Mouse (Mus musculus) adrenal gland, postnatal 25 days (tissue): ENCODE results near the gene Camkmt. TPM values are rescaled to one million over a fixed set of nuclear protein-coding genes. Genes with fewer than 3 reads are reported as not detected.

ENCODE experiments used
- DNase-seq: peaks from one replicate; pipeline ENCODE4 v3.0.0; 2021; ENCODE audit warnings: mixed read lengths
- total RNA-seq: library from RNA; stranded (reverse); gene quantifications from 2 replicates; pipeline ENCODE4 v1.2.3, GENCODE M21; 2021

Gene Camkmt
- total RNA-seq, 1 experiment from 2014 or later = 8.0 TPM

GRCm38 (mm10) chr17:85463497-85464392, 373.4 kb downstream of the Camkmt start:
- no peak for DNase-seq

GRCm38 (mm10) chr17:85464466-85465411, 374.4 kb downstream of the Camkmt start:
- no peak for DNase-seq

DNA sequence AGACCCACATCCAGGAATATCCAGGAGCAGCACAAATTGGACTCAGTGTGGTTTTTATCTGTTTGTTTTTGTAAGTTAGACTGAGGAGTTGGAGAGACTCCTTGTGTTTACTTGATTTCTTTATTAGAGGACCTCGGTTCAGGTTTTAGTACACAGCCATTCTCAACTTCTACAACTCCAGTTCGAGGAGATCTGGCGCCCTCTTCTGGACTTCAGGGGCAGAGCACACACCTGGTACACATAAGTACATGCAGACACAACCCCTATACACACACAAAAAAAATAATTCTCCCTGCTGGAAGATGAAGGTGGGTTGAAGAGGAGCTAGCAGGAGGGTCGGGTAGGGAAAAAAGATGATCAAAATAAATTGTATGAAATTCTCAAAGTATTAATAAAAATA, 379.4 kb downstream of the Camkmt start:
- no peak for DNase-seq

DNA sequence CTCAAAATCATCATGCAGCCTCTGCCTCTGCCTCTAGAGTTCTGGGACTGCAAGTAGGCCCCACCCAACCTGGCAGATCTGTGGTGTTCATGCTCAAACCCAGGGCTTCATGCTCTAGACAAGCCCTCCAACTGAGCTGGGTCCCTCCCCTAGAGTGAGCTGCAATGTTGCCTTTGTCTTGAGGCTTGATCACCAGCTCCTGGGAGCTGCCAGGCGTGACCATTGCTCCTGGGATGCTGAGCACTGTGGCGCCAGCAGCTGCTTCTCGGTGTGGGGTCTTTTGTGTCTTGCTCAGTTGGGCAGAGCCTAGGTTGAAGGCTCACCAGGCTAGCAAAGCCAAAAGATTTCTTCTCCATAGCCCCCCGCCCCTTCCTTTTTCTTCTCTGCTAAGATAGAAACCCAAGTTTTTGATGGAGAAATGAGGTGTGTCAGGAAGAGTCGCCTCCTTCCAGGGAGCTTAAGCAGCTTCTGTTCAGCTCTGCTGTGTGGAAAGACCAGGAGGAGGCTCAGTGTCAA, 382.4 kb downstream of the Camkmt start:
- no peak for DNase-seq

- no peak for DNase-seq
Measured at GRCm38 (mm10) chr17:85473217-85473616, 382.9 kb downstream of the Camkmt start.

DNA sequence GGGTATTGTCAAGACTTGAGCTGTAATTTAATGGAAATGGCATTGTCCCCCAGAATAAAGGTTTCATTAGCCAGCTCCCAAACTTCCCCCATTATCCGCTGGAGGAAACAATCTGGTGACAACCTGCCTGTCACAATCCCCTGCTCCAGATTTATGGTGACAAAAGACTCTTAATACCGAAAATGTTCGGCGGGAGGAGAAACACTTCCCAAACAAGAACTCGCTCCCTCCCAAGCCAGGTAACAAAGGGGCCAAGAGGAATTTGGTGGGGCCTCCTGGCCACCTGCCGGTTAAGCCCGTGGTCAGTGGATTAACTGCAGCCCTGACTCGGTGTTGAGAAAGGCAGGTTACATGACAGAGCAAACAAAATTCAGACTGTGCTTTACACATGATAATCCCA, 383.5 kb downstream of the Camkmt start:
- no peak for DNase-seq

- no peak for DNase-seq
Measured at GRCm38 (mm10) chr17:85481241-85481640, 390.9 kb downstream of the Camkmt start.

- DNase-seq = no peak
Measured at GRCm38 (mm10) chr17:85483086-85483485, 392.7 kb downstream of the Camkmt start.

DNA sequence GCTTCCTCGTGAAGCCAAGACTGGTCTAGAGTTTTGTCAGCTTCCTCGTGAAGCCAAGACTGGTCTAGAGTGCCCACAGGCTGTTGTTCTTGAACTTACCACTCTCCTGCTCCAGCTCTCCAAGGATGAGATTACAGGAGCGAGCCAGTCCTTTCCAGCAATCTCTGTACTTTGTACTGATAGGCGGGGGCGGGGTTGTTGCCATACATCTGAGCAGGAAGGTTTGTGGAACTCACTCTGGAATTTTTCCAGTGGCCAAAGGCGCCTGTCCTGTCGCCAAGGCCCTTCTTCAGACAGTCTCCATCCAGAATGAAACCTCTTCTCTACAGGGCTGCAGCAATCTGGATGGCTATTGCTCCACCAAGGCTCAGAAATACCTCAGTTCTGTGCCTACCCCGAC, 393.7 kb downstream of the Camkmt start:
- DNase-seq = no peak

GRCm38 (mm10) chr17:85484526-85484925, 394.2 kb downstream of the Camkmt start:
- no peak for DNase-seq

GRCm38 (mm10) chr17:85485065-85485945, 395.0 kb downstream of the Camkmt start:
- no peak for DNase-seq

DNA sequence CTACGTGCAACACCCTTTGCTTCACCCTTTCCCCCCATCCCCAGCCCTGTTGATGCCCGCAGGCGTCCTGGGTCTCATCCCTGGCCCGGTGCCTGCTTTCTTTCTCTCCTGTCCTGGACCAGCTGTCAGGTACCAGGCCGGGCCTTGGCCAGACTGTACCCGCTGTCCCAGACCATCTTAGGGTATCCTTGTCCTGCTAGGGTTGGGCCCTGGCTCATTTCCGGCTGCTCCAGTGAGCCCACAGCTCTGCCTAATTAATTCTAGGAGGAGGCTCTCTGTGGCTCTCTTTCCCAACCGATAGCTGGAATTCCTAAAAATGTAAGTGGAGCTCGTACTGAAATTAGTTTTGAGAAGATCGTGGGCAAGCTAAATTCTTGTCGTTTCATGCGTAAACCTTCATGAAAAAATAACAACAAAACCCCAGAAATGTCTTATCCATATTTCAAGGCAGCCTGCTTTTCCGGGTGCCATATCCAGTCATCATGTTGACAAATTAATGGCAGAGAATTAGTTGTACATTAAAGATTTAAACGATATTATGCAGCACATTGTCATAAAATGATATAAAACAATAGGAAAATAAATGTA, 395.7 kb downstream of the Camkmt start:
- no peak for DNase-seq

DNA sequence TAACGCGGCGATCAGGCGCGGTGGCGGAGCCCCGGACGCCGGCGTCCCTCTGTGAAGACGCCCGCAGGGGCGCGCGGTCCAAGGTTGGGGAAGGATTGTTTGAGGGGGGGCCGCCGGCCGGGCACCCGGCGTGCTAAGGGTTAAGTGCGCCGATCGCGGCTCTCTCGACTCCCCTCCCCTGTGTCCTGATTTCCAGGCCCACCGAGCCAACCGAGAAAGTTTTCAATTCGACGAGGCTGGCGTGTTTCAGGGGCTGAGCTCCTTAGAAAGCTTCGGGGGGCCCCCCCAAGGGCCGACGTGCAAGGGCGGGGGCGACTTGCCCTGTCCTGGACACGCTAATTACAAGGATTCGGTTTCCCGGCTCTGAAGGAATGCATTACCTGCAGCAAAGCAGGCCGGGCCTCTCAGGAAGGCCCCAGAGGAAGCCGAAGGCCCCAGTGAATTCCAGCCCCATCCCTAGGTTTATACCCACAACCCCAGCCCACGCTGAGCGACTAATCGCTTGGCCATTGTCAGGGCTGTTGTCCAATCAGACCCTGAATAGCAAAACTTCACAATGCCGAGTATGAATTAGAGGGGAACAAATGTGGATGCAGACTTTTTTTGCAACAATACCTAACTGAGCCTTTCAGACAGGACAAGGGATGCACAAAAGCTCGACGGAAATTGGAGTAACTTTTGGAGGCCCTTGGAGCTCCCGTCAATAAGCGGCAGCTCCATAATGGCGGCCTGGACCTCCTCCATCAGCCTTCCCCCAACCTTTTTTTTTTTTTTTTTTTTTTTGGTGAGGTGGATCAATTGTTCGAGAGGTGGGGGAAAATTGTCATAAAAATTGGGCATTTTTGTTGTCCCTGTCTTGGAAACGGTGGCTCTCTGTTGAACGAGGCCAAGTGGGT, 396.5 kb downstream of the Camkmt start:
- DNase-seq = no peak

GRCm38 (mm10) chr17:85487531-85487930, 397.2 kb downstream of the Camkmt start:
- DNase-seq = no peak

GRCm38 (mm10) chr17:85488601-85489487, 398.5 kb downstream of the Camkmt start:
- DNase-seq = no peak

GRCm38 (mm10) chr17:85489488-85489980, 399.2 kb downstream of the Camkmt start:
- no peak for DNase-seq

GRCm38 (mm10) chr17:85491491-85491890, 401.1 kb downstream of the Camkmt start:
- DNase-seq = no peak

GRCm38 (mm10) chr17:85493521-85493920, 403.2 kb downstream of the Camkmt start:
- no peak for DNase-seq
